Mouse (Mus musculus): ENCODE measurements around the gene Bicc1. TPM values are rescaled to one million over a fixed set of nuclear protein-coding genes. Genes with fewer than 3 reads are reported as not detected.

Gene Bicc1
- total RNA-seq, 2 experiments from 2014 or later = 37.6 to 38.4 TPM

GRCm38 (mm10) chr10:71122480-71122879 lies 37.0 kb downstream of the Bicc1 start:
- DNase-seq = no peak

GRCm38 (mm10) chr10:71120769-71121165 lies 38.7 kb downstream of the Bicc1 start:
- no peak for DNase-seq

GRCm38 (mm10) chr10:71120121-71120768 lies 39.3 kb downstream of the Bicc1 start:
- peak; percentile 27 for DNase-seq

GRCm38 (mm10) chr10:71119120-71119847 lies 40.2 kb downstream of the Bicc1 start:
- DNase-seq = peak; percentile 45

GRCm38 (mm10) chr10:71117766-71118165 lies 41.7 kb downstream of the Bicc1 start:
- DNase-seq = no peak

- no peak for DNase-seq
Observed at GRCm38 (mm10) chr10:71114260-71114920, 45.1 kb downstream of the Bicc1 start.

GRCm38 (mm10) chr10:71106491-71107205 lies 52.9 kb downstream of the Bicc1 start:
- DNase-seq = no peak

GRCm38 (mm10) chr10:71104791-71105190 lies 54.7 kb downstream of the Bicc1 start:
- DNase-seq = no peak

- no peak for DNase-seq
Observed at GRCm38 (mm10) chr10:71100815-71101499, 58.5 kb downstream of the Bicc1 start.

- DNase-seq = no peak
Observed at GRCm38 (mm10) chr10:71094707-71095254, 64.7 kb downstream of the Bicc1 start.

- no peak for DNase-seq
Observed at GRCm38 (mm10) chr10:71093312-71093711, 66.2 kb downstream of the Bicc1 start.

GRCm38 (mm10) chr10:71087359-71087716 lies 72.2 kb downstream of the Bicc1 start:
- no peak for DNase-seq

- no peak for DNase-seq
Observed at GRCm38 (mm10) chr10:71086571-71087358, 72.7 kb downstream of the Bicc1 start.

GRCm38 (mm10) chr10:71082986-71083385 lies 76.5 kb downstream of the Bicc1 start:
- DNase-seq = no peak

- no peak for DNase-seq
Observed at GRCm38 (mm10) chr10:71078856-71079255, 80.6 kb downstream of the Bicc1 start.

GRCm38 (mm10) chr10:71065009-71065408 lies 94.5 kb downstream of the Bicc1 start:
- DNase-seq = no peak

GRCm38 (mm10) chr10:71064576-71064975 lies 94.9 kb downstream of the Bicc1 start:
- no peak for DNase-seq

GRCm38 (mm10) chr10:71062151-71062550 lies 97.3 kb downstream of the Bicc1 start:
- DNase-seq = peak; percentile 33

GRCm38 (mm10) chr10:71060269-71060668 lies 99.2 kb downstream of the Bicc1 start:
- no peak for DNase-seq

- peak; percentile 87 for DNase-seq
Observed at GRCm38 (mm10) chr10:71058616-71059247, 100.8 kb downstream of the Bicc1 start.

- DNase-seq = peak; percentile 31
Observed at GRCm38 (mm10) chr10:71058070-71058469, 101.4 kb downstream of the Bicc1 start.
